ENCODE assay signal across 16 mouse cellular contexts in genomic region chr10:19516011-19516410, GRCm38 (mm10).
DNase-seq lines count a peak whose midpoint lies in the region; ATAC-seq and TF ChIP-seq lines count a peak whose summit lies in the region.
"Had no signal": no experiment of that assay in that cellular context is flagged by ENCODE, and none has a peak within 500 bp of the region (broad histone marks: within the 10 kb centered on the region; RNA-seq: fewer than 3 reads in every experiment).

No protein-coding gene starts in this region.

- ATAC-seq in intestine, embryonic 14.5 days (replicated peaks; ENCODE audit: low FRiP score, low TSS enrichment, low read depth) = no peak
- no peak for ATAC-seq in intestine, embryonic 16.5 days
- no peak for ATAC-seq in midbrain, postnatal 0 days (ENCODE audit: low FRiP score)
- no peak for ATAC-seq in Patski
- no peak for ATAC-seq in megakaryocyte-erythroid progenitor cell, adult 5-6 weeks (replicated peaks; ENCODE audit: low FRiP score, low TSS enrichment, poor library complexity, severe bottlenecking)

- H3K4me1 ChIP-seq in intestine, embryonic 14.5 days (replicated peaks; ENCODE audit: control insufficient read depth, insufficient read depth, low read length) = no peaks in the 10 kb centered on the region
- no peaks in the 10 kb centered on the region for H3K4me1 ChIP-seq in intestine, embryonic 16.5 days (ENCODE audit: control insufficient read depth, insufficient read depth, low read length)
- no peaks in the 10 kb centered on the region for H3K4me1 ChIP-seq in midbrain, postnatal 0 days (ENCODE audit: insufficient read depth, low read length)
- no peaks in the 10 kb centered on the region for H3K4me1 ChIP-seq in midbrain, embryonic 10.5 days
- H3K4me1 ChIP-seq: hindbrain, embryonic 15.5 days; lung, embryonic 15.5 days had no signal

- no peaks in the 10 kb centered on the region for H3K36me3 ChIP-seq in intestine, embryonic 14.5 days (ENCODE audit: control insufficient read depth, insufficient read depth, low read length)
- no peaks in the 10 kb centered on the region for H3K36me3 ChIP-seq in intestine, embryonic 16.5 days (ENCODE audit: control insufficient read depth, insufficient read depth, low read length)
- no peaks in the 10 kb centered on the region for H3K36me3 ChIP-seq in midbrain, postnatal 0 days (ENCODE audit: insufficient read depth, low read length)
- H3K36me3 ChIP-seq in midbrain, embryonic 10.5 days = no peaks in the 10 kb centered on the region
- H3K36me3 ChIP-seq: hindbrain, embryonic 15.5 days; limb, embryonic 13.5 days; lung, embryonic 15.5 days had no signal

- H3K27ac ChIP-seq in intestine, embryonic 14.5 days (ENCODE audit: low read depth) = no peak overlapping the region
- no peak overlapping the region for H3K27ac ChIP-seq in intestine, embryonic 16.5 days (ENCODE audit: low read length)
- no peak overlapping the region for H3K27ac ChIP-seq in midbrain, postnatal 0 days (ENCODE audit: low read depth, low read length)
- no peak overlapping the region for H3K27ac ChIP-seq in midbrain, embryonic 10.5 days (replicated peaks)
- H3K27ac ChIP-seq: hindbrain, embryonic 15.5 days; limb, embryonic 13.5 days; lung, embryonic 15.5 days had no signal

- peak; percentile 16; the same call in 1 of the 2 replicates for TF ChIP-seq CTCF in midbrain, postnatal 0 days (IDR thresholded peaks at IDR 0.05)
- TF ChIP-seq CTCF in Patski (IDR thresholded peaks at IDR 0.05) = peak; percentile 54

- POLR2A ChIA-PET in Patski (lab: Charles Lee) = interaction anchor here (0.6 kb wide), 1 partner anchor 595 kb away, joined by 5 read pairs; no protein-coding TSS in a partner anchor

- H3K4me3 ChIP-seq in intestine, embryonic 14.5 days (ENCODE audit: low read depth, low read length) = no peak overlapping the region
- no peak overlapping the region for H3K4me3 ChIP-seq in intestine, embryonic 16.5 days (ENCODE audit: low read length)
- no peak overlapping the region for H3K4me3 ChIP-seq in midbrain, postnatal 0 days (ENCODE audit: low read depth, low read length)
- no peak overlapping the region for H3K4me3 ChIP-seq in midbrain, embryonic 10.5 days
- H3K4me3 ChIP-seq: hindbrain, embryonic 15.5 days; limb, embryonic 13.5 days; lung, embryonic 15.5 days; megakaryocyte, embryonic 14.5 days had no signal

- DNase-seq in intestine, embryonic 14.5 days (ENCODE audit: low spot score) = peak; percentile 48
- DNase-seq in midbrain, postnatal 0 days (ENCODE audit: low spot score) = no peak
- DNase-seq in midbrain, embryonic 10.5 days (ENCODE audit: low spot score) = no peak
- DNase-seq in Patski (ENCODE audit: low read depth, low spot score) = no peak
- no peak for DNase-seq in adrenal gland, postnatal 25 days
- DNase-seq: cerebellum, adult 9-11 months; gastrocnemius, postnatal 25 days; kidney, adult 9 months; kidney, postnatal 36 days; thymus, adult 18-20 months had no signal

- no peaks in the 10 kb centered on the region for H3K9me3 ChIP-seq in intestine, embryonic 14.5 days (ENCODE audit: control insufficient read depth, low read length)
- no peaks in the 10 kb centered on the region for H3K9me3 ChIP-seq in intestine, embryonic 16.5 days (ENCODE audit: control insufficient read depth, low read length)
- no peaks in the 10 kb centered on the region for H3K9me3 ChIP-seq in midbrain, postnatal 0 days (ENCODE audit: low read length)
- no peaks in the 10 kb centered on the region for H3K9me3 ChIP-seq in midbrain, embryonic 10.5 days (replicated peaks)
- H3K9me3 ChIP-seq: hindbrain, embryonic 15.5 days; limb, embryonic 13.5 days; lung, embryonic 15.5 days had no signal

- no peak overlapping the region for H3K4me2 ChIP-seq in intestine, embryonic 14.5 days (ENCODE audit: low read length)
- H3K4me2 ChIP-seq in intestine, embryonic 16.5 days (ENCODE audit: low read depth, low read length) = no peak overlapping the region
- no peak overlapping the region for H3K4me2 ChIP-seq in midbrain, postnatal 0 days (ENCODE audit: low read depth, low read length, poor library complexity, severe bottlenecking)
- H3K4me2 ChIP-seq: hindbrain, embryonic 15.5 days; limb, embryonic 13.5 days; lung, embryonic 15.5 days had no signal

- no peaks in the 10 kb centered on the region for H3K27me3 ChIP-seq in intestine, embryonic 14.5 days (replicated peaks; ENCODE audit: control insufficient read depth, insufficient read depth, low read length)
- H3K27me3 ChIP-seq in intestine, embryonic 16.5 days (replicated peaks; ENCODE audit: control insufficient read depth, insufficient read depth, low read length) = no peaks in the 10 kb centered on the region
- no peaks in the 10 kb centered on the region for H3K27me3 ChIP-seq in midbrain, postnatal 0 days (ENCODE audit: insufficient read depth, low read length)
- no peaks in the 10 kb centered on the region for H3K27me3 ChIP-seq in midbrain, embryonic 10.5 days (ENCODE audit: low read depth, poor library complexity, severe bottlenecking)
- H3K27me3 ChIP-seq in Patski = no peaks in the 10 kb centered on the region
- H3K27me3 ChIP-seq: hindbrain, embryonic 15.5 days; limb, embryonic 13.5 days; lung, embryonic 15.5 days; megakaryocyte, embryonic 14.5 days had no signal

- in situ Hi-C loops in Patski (cut with MboI; ENCODE audit: low pct_unique_long_range_greater_than_20kb) = no loop called here

- WGBS in intestine, embryonic 14.5 days = 91% methylated on average over 3 of the region's 3 CpGs
- WGBS in intestine, embryonic 16.5 days = 97% methylated on average over 3 of the region's 3 CpGs
- WGBS in midbrain, postnatal 0 days = 97% methylated on average over 3 of the region's 3 CpGs
- 91% methylated on average over 3 of the region's 3 CpGs for WGBS in midbrain, embryonic 10.5 days

- CTCF ChIA-PET in Patski (lab: Charles Lee) = no interaction called here

- H3K9ac ChIP-seq in intestine, embryonic 14.5 days (ENCODE audit: low read length) = no peak overlapping the region
- H3K9ac ChIP-seq in intestine, embryonic 16.5 days (ENCODE audit: low read depth, low read length) = no peak overlapping the region
- no peak overlapping the region for H3K9ac ChIP-seq in midbrain, postnatal 0 days (replicated peaks; ENCODE audit: low read length, poor library complexity, severe bottlenecking)
- H3K9ac ChIP-seq: hindbrain, embryonic 15.5 days; limb, embryonic 13.5 days; lung, embryonic 15.5 days had no signal
